Mouse (Mus musculus) mouse trophoblast stem cell (cell line): ENCODE results near the gene Olfr133.
"Not testable (repeated sequence)": the region's sequence is repeated elsewhere in the genome, so short reads cannot be mapped to it uniquely, and the experiment has no call there.

Source experiments
- in situ Hi-C, 2 experiments: fragments of 300-500 bp; cut with MseI, MboI; formaldehyde crosslinking; loops; 2 replicates in 1 of 2; 3 replicates in 1 of 2; pipeline ENCODE4 v1.15.1; 2025

The Olfr133 gene

GRCm38 (mm10) chr17:38144981-38145380 lies at the start of gene Olfr133:
TSS of gene Olfr133 (plus strand) at chr17:38145281.
- in situ Hi-C loops = no loop called here

- in situ Hi-C loops = not testable (repeated sequence)
Measured at GRCm38 (mm10) chr17:38124199-38124598, 20.9 kb upstream of the Olfr133 start.

- in situ Hi-C loops = not testable (repeated sequence)
Measured at GRCm38 (mm10) chr17:38125371-38125770, 19.7 kb upstream of the Olfr133 start.

GRCm38 (mm10) chr17:38134426-38134825 lies 10.7 kb upstream of the Olfr133 start, which contains the start of gene Olfr132:
TSS of gene Olfr132 (minus strand) at chr17:38134526.
- in situ Hi-C loops = no loop called here

GRCm38 (mm10) chr17:38171088-38171487 lies 26.0 kb downstream of the Olfr133 start, which contains the start of gene Olfr134:
TSS of gene Olfr134 (plus strand) at chr17:38171388.
- in situ Hi-C loops = no loop called here
